Mouse (Mus musculus) stomach, embryonic 14.5 days (tissue): ENCODE data around the gene Bach2. TPM values are rescaled to one million over a fixed set of nuclear protein-coding genes. Genes with fewer than 3 reads are reported as not detected.

Experiments
- ATAC-seq: fragments of 200-750 bp; cut with Nextera tagmentation; 2 replicates; pipeline ENCODE4 v1.8.0; 2017; ENCODE audit warnings: low read depth, moderate TSS enrichment; ENCODE audit not compliant: insufficient number of reproducible peaks, insufficient read depth, low FRiP score
- H3K27ac ChIP-seq: fragments of 300-500 bp; sonication (generic); 2 replicates; pipeline ENCODE4 v1.5.1; 2014; ENCODE audit warnings: mild to moderate bottlenecking, low read length, moderate library complexity, mixed read lengths
- H3K27me3 ChIP-seq: fragments of 300-500 bp; sonication (generic); 2 replicates; pipeline ENCODE4 v1.6.1; 2014; ENCODE audit warnings: low read length, control low read depth, mixed read lengths; ENCODE audit not compliant: control insufficient read depth, insufficient read depth
- H3K36me3 ChIP-seq: fragments of 300-500 bp; sonication (generic); 2 replicates; pipeline ENCODE4 v1.6.1; 2014; ENCODE audit warnings: mild to moderate bottlenecking, control low read depth, low read length, moderate library complexity, mixed read lengths; ENCODE audit not compliant: control insufficient read depth, insufficient read depth
- H3K4me1 ChIP-seq: fragments of 300-500 bp; sonication (generic); 2 replicates; pipeline ENCODE4 v1.6.1; 2014; ENCODE audit warnings: low read length, control low read depth, mixed read lengths; ENCODE audit not compliant: control insufficient read depth, insufficient read depth
- H3K4me2 ChIP-seq: fragments of 300-500 bp; sonication (generic); replicated peaks from 2 replicates; pipeline ENCODE4 v1.6.1; 2014; ENCODE audit warnings: low read depth, low read length, control low read depth
- H3K4me3 ChIP-seq: fragments of 300-500 bp; sonication (generic); 2 replicates; pipeline ENCODE4 v1.5.1; 2014; ENCODE audit warnings: low read depth, low read length, control low read depth
- H3K9ac ChIP-seq: fragments of 300-500 bp; sonication (generic); replicated peaks from 2 replicates; pipeline ENCODE4 v1.6.1; 2014; ENCODE audit warnings: low read depth, mild to moderate bottlenecking, control low read depth, low read length, moderate library complexity, mixed read lengths
- H3K9me3 ChIP-seq: fragments of 300-500 bp; sonication (generic); 2 replicates; pipeline ENCODE4 v1.6.1; 2016; ENCODE audit warnings: low read depth, low read length, control low read depth; ENCODE audit not compliant: control insufficient read depth
- WGBS: fragments of 180-500 bp; shearing (Covaris S2); extraction: QIAGEN DNeasy Blood & Tissue Kit; methylation state at CpG from one replicate; pipeline ENCODE4 v1.1.7; 2014; 5-methylcytosine and 5-hydroxymethylcytosine counted together
- polyA plus RNA-seq: library from polyadenylated mRNA; unstranded; fragments of >200 nt; fragmentation: Nextera tagmentation; extraction: Ambion mirVana; gene quantifications from 2 replicates; pipeline ENCODE4 v1.2.1, GENCODE M21; 2014

The Bach2 gene
- polyA plus RNA-seq, 1 experiment from 2014 or later: 8.4 TPM

DNA sequence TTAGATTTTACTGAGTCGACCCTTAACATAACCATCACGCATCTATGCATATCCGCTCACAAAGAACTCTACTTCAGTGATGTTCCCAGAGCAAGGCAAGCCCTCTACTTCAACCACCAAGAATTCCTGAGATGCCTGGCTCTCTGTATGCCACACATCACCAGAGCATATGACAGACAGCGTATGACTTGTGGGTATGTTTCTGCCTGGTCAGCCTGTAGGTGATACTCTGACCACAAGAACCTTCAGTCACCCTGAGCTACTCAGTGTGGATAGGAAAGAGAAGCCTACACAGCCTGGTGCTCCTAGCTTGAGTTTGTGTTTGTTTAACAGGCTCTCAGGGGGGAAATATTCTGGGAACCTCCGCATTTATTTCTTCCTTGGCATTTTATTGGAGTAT is 36.2 kb upstream of the Bach2 start:
- Histone ChIP-seq H3K4me1 (no peaks in the 10 kb centered on the region), H3K9me3 (no peaks in the 10 kb centered on the region), H3K4me3 (no peak overlapping the region), H3K27me3 (no peaks in the 10 kb centered on the region), H3K9ac (no peak overlapping the region), H3K4me2 (no peak overlapping the region), H3K36me3 (no peaks in the 10 kb centered on the region), H3K27ac (no peak overlapping the region)
- WGBS: 95% methylated on average over 5 of the region's 5 CpGs
- ATAC-seq: no peak

DNA sequence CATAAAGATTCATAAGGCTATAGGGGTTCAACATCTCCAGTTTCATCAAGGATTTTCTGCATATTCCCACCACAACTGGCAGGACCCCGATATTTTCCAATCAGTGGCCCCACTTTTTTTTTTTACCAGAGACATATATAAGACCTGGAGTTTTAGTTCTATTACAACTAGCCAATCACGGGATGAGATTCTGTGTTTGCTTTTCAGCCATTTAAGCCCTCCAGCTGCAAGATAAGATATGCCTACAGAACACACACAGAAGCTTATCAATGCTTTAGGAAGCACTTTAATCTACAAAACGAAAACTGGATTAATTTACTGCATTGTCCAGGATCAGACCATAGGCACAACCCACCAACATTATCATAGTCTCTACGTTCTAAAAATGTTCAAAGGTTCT is 33.8 kb upstream of the Bach2 start:
- Histone ChIP-seq H3K4me2 (no peak overlapping the region), H3K9ac (no peak overlapping the region), H3K27me3 (no peaks in the 10 kb centered on the region), H3K4me1 (no peaks in the 10 kb centered on the region), H3K27ac (no peak overlapping the region), H3K4me3 (no peak overlapping the region), H3K9me3 (no peaks in the 10 kb centered on the region), H3K36me3 (no peaks in the 10 kb centered on the region)
- WGBS: 68% methylated on average over 4 of the region's 4 CpGs
- no peak for ATAC-seq

DNA sequence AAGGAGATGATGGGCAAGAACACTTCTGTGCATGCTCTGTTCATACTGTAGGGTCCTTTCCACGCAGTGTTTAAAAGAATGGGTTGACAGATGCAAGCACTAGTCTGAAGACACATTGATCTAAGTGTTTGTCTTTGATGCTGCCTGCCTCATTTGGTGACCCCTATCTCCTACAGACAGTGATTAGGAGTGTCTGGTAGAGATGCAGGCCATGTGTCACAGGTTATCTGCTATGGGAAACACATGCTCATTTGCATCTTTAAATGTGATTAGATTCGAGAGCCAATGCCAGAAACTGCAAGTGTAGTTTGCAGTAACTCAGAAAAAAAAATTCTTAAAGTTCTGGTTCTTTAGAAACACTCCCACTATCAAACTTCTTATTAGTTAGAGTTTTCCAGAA is 32.8 kb upstream of the Bach2 start:
- ATAC-seq: no peak
- 42% methylated on average over 2 of the region's 2 CpGs for WGBS
- H3K4me3 ChIP-seq: no peak overlapping the region
- no peaks in the 10 kb centered on the region for H3K9me3 ChIP-seq
- H3K36me3 ChIP-seq: no peaks in the 10 kb centered on the region
- no peak overlapping the region for H3K4me2 ChIP-seq
- no peaks in the 10 kb centered on the region for H3K4me1 ChIP-seq
- H3K27me3 ChIP-seq: no peaks in the 10 kb centered on the region
- H3K9ac ChIP-seq: no peak overlapping the region
- no peak overlapping the region for H3K27ac ChIP-seq

DNA sequence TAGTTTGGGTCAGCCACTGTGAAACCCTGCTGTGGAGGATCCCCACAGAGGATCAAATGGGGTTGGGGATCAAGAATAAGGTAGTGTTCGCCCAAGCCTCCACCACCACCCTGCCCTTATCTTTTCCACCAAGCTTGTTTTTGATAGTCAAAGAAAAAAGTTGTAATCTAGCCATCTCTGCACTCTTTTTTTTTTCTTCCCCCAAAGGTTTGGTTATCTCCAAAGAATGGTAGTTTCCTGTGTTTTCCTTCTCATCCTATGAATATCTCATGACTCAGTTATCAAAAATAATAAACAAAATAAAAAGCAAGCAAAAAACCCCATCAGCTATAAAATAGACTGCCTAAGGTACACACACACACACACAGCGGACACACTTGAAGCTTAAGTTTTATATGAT is 28.6 kb upstream of the Bach2 start:
- no peak overlapping the region for H3K27ac ChIP-seq
- no peaks in the 10 kb centered on the region for H3K27me3 ChIP-seq
- H3K36me3 ChIP-seq: no peaks in the 10 kb centered on the region
- H3K4me3 ChIP-seq: no peak overlapping the region
- H3K9ac ChIP-seq: no peak overlapping the region
- H3K9me3 ChIP-seq: no peaks in the 10 kb centered on the region
- H3K4me1 ChIP-seq: peaks cover 4% of the 10 kb centered on the region; the same call in 1 of the 2 replicates
- ATAC-seq: no peak
- 88% methylated on average over 2 of the region's 2 CpGs for WGBS
- no peak overlapping the region for H3K4me2 ChIP-seq

DNA sequence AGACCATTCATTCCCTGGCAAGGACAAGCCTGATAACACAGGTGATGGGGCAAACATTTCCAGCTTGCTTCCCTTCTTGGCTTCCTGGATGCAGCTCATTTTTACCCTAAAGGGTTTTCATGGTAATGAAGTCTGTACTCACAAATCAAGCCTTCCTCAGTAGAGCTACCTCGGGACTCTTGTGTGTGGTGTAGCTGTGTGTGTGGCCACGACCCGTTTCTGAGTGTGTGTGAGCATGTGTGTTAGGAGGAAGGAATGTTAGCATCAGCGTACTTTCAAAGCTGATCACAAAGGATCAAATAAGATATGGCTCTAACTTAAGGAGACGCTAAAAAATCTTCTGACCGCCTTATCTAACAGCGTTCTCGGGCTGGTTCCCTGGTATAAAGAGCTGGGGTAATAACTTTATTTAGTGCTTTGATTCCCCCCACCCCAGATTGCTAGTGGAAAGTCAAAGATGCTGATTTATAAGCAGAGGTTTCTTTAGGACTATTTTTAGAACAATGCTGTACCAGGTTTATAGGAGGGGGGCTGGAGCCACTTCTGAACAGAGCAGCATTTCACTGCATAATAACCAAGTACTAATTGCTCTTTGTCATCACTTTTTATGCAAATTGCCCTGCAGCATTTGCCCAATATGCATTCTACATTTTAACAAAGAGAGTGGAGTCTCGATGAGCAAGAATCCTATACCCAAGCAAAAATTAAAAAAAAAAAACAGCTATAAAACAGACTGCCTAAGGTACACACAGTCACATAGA is 28.0 kb upstream of the Bach2 start:
- Histone ChIP-seq H3K9ac (no peak overlapping the region), H3K4me3 (no peak overlapping the region), H3K4me2 (no peak overlapping the region), H3K9me3 (no peaks in the 10 kb centered on the region), H3K36me3 (no peaks in the 10 kb centered on the region), H3K27ac (no peak overlapping the region), H3K27me3 (no peaks in the 10 kb centered on the region), H3K4me1 (peaks cover 4% of the 10 kb centered on the region; the same call in 1 of the 2 replicates)
- 60% methylated on average over 9 of the region's 9 CpGs for WGBS
- no peak for ATAC-seq

DNA sequence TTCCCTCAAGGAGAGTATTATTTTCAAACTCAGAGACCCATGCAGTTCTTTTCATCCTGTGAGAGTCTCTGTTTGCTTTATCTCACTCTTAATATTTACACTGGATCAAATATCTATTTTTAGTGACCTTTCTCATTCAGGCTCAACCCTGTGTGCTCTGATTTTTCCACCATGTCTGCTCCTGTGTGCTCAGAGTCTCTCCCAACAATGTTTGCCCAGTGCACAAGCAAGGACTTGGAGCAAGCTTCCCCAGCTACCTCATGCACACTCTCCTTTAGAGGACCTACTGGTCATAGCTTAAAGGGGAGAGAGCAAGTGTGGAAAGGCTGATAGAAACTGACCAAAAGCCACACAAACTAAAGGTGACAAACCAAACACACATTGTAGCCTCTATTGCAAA is 26.0 kb upstream of the Bach2 start:
- H3K36me3 ChIP-seq: no peaks in the 10 kb centered on the region
- H3K9ac ChIP-seq: no peak overlapping the region
- peaks cover 4% of the 10 kb centered on the region; the same call in 1 of the 2 replicates for H3K4me1 ChIP-seq
- H3K4me2 ChIP-seq: no peak overlapping the region
- H3K27ac ChIP-seq: peak overlapping the region; percentile 62; the same call in 1 of the 2 replicates
- H3K4me3 ChIP-seq: no peak overlapping the region
- no peaks in the 10 kb centered on the region for H3K27me3 ChIP-seq
- no peaks in the 10 kb centered on the region for H3K9me3 ChIP-seq
- ATAC-seq: peak; percentile 84

DNA sequence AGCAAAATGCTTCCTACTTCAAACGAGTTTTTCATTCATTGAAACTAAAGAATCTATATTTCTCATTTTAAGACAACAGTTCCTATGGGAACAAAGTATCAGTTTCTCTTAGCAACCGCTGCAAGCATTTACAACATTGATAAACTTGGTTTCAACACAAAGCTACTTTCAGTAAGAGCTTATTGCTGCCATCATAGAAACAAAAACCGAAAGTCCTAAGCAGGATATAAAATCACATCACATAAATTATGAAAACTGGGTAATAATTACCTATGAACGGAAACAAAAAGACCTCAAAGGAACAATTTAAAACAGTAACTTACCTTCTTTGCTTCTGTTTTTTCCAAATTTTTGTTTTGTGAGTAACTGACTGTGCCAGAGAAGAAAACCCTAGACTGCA is 22.1 kb upstream of the Bach2 start:
- Histone ChIP-seq H3K4me1 (peaks cover 11% of the 10 kb centered on the region; the same call in 1 of the 2 replicates), H3K4me3 (no peak overlapping the region), H3K36me3 (no peaks in the 10 kb centered on the region), H3K9ac (no peak overlapping the region), H3K9me3 (no peaks in the 10 kb centered on the region), H3K27ac (no peak overlapping the region), H3K27me3 (no peaks in the 10 kb centered on the region), H3K4me2 (no peak overlapping the region)
- no peak for ATAC-seq
- 79% methylated on average over 4 of the region's 4 CpGs for WGBS

DNA sequence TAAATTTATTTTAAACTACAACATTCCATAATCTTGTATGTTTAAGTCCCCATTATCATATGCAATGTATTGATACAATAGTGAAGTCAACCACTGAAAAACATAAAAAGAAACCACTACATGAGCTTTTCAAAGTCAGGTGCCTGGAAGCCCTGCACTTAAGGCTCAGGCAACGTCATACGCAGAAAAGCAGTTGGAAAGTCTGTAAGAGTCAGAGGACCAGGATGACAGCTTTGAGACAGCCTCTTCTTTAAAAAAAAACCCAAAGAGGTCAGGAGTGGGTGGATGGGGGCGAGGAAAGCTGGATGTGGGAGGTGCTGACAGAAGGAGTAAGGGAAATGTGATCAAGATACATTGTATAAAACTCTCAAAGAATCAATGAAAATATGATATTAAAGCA is 21.6 kb upstream of the Bach2 start:
- H3K4me1 ChIP-seq: 0 out of 2 replicates have a peak, but pooled peaks cover 7% of the 10 kb centered on the region
- no peaks in the 10 kb centered on the region for H3K27me3 ChIP-seq
- H3K9me3 ChIP-seq: no peaks in the 10 kb centered on the region
- ATAC-seq: no peak
- H3K4me3 ChIP-seq: no peak overlapping the region
- H3K36me3 ChIP-seq: no peaks in the 10 kb centered on the region
- no peak overlapping the region for H3K27ac ChIP-seq
- H3K4me2 ChIP-seq: no peak overlapping the region
- H3K9ac ChIP-seq: no peak overlapping the region
- WGBS: 75% methylated on average over 3 of the region's 3 CpGs

DNA sequence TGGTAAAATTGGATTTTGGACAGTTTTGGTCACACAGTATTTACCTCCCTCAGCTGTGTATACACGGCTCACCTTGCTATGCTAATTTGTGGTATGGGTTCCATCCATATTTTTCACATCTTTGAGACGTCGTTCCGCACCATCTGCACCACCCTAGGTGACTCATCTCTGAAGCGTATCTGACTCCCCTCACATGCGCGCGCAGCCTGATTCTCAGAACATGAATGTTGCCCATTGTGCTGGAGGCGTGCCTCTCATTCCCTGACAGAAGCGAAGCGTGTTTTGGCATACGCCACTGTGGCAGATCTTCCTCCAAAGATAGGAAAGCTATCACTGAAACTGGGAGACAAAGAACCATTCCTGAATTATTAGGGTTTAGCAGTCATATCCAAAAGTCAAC is 21.0 kb upstream of the Bach2 start:
- no peak overlapping the region for H3K4me2 ChIP-seq
- no peak overlapping the region for H3K27ac ChIP-seq
- no peaks in the 10 kb centered on the region for H3K36me3 ChIP-seq
- no peak overlapping the region for H3K9ac ChIP-seq
- H3K4me1 ChIP-seq: 0 out of 2 replicates have a peak, but pooled peaks cover 7% of the 10 kb centered on the region
- no peak overlapping the region for H3K4me3 ChIP-seq
- H3K9me3 ChIP-seq: no peaks in the 10 kb centered on the region
- ATAC-seq: no peak
- 87% methylated on average over 12 of the region's 12 CpGs for WGBS
- H3K27me3 ChIP-seq: no peaks in the 10 kb centered on the region
